Mouse (Mus musculus) cerebellum, postnatal 14 days (tissue): ENCODE data around the gene Tex22.

Source experiments
- DNase-seq, 2 experiments: peaks; one replicate each; pipeline ENCODE4 v3.0.0; 2021; ENCODE audit warnings: mixed read lengths in 2 of 2

Gene Tex22

GRCm38 (mm10) chr12:113074329-113075062 lies at the start of gene Tex22:
Gene Tex22 (plus strand): TSS chr12:113074502.
- DNase-seq = peak; percentile 90 to 93

GRCm38 (mm10) chr12:113026557-113026956 lies 47.7 kb upstream of the Tex22 start:
- no peak for DNase-seq

- no peak for DNase-seq
Measured at GRCm38 (mm10) chr12:113027495-113027894, 46.8 kb upstream of the Tex22 start.

- DNase-seq = no peak
Measured at GRCm38 (mm10) chr12:113028067-113028466, 46.2 kb upstream of the Tex22 start.

- peak in 1 of 2 experiments; percentile 38 for DNase-seq
Measured at GRCm38 (mm10) chr12:113028898-113029297, 45.4 kb upstream of the Tex22 start.

- DNase-seq = no peak
Measured at GRCm38 (mm10) chr12:113030046-113030445, 44.3 kb upstream of the Tex22 start.

- DNase-seq = no peak
Measured at GRCm38 (mm10) chr12:113030993-113031392, 43.3 kb upstream of the Tex22 start.

GRCm38 (mm10) chr12:113031441-113031840 lies 42.9 kb upstream of the Tex22 start:
- no peak for DNase-seq

GRCm38 (mm10) chr12:113032296-113033250 lies 41.7 kb upstream of the Tex22 start:
- peak; percentile 43 to 52 for DNase-seq

- DNase-seq = no peak
Measured at GRCm38 (mm10) chr12:113035093-113035492, 39.2 kb upstream of the Tex22 start.

- DNase-seq = no peak
Measured at GRCm38 (mm10) chr12:113036996-113037395, 37.3 kb upstream of the Tex22 start.

GRCm38 (mm10) chr12:113038414-113038813 lies 35.9 kb upstream of the Tex22 start:
- no peak for DNase-seq

- peak; percentile 82 to 87 for DNase-seq
Measured at GRCm38 (mm10) chr12:113041481-113042439, 32.5 kb upstream of the Tex22 start.

- DNase-seq = no peak
Measured at GRCm38 (mm10) chr12:113042543-113042942, 31.8 kb upstream of the Tex22 start.

GRCm38 (mm10) chr12:113044916-113045677 lies 29.2 kb upstream of the Tex22 start:
- DNase-seq = peak; percentile 82

- DNase-seq = no peak
Measured at GRCm38 (mm10) chr12:113046861-113047260, 27.4 kb upstream of the Tex22 start.

- no peak for DNase-seq
Measured at GRCm38 (mm10) chr12:113048103-113048502, 26.2 kb upstream of the Tex22 start.

- DNase-seq = no peak
Measured at GRCm38 (mm10) chr12:113049836-113050235, 24.5 kb upstream of the Tex22 start.

GRCm38 (mm10) chr12:113050671-113051070 lies 23.6 kb upstream of the Tex22 start:
- no peak for DNase-seq

GRCm38 (mm10) chr12:113051628-113052403 lies 22.5 kb upstream of the Tex22 start:
- no peak for DNase-seq

GRCm38 (mm10) chr12:113056089-113056488 lies 18.2 kb upstream of the Tex22 start:
- no peak for DNase-seq
